Mouse (Mus musculus): ENCODE results near the gene Ccl26. TPM values are rescaled to one million over a fixed set of nuclear protein-coding genes. Genes with fewer than 3 reads are reported as not detected.

Gene Ccl26
- total RNA-seq, 4 experiments from 2014 or later, result not detected

DNA sequence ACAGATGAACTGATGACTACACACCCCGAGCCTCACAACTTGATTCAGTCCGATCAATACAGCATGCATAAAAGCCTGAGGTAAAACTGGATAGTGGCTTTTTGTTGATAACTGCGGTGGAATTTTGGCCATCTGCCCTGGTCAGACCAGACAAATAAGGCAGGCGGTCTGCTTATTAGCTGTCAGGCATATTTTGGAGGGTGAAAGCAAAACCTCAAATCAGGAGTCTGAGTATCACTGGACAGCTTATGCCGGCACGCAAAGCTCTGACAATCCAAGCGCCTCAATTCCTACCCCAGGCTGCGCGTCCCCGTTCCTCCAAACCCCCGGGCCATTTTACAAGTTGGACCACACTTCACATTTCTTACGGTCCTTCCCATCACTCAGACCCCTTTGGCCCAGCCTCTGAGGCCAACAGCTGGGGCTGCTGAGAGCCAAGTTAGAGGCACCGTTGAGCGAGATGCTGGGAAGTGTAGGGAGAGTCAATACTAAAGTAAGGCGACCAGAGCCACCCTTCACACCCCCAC, 19.3 kb downstream of the Ccl26 start:
- DNase-seq (ENCODE audit: low spot score in 2 of 2), result peak in 1 of 2 experiments; percentile 13

DNA sequence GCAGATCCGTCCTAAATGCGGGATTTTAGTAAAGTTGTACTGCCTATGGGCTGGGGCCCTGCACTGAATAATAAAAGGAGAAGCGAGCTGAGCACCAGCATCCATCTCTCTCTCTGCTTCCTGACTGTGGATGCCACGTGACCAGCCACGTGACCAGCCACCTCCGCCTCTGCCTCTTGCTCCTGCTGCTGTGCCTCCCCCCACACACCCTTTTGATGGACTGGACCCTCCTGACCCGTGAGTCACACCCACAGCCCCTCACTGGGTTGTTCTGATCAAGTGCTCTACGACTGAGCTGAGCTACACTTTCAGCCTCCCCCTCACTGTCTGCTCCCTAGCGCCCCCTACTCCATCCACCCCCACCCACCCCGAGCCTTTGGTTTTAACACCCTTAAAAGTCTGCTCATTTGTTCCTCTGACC, 25.6 kb downstream of the Ccl26 start:
- DNase-seq (ENCODE audit: low spot score in 2 of 2), result no peak

DNA sequence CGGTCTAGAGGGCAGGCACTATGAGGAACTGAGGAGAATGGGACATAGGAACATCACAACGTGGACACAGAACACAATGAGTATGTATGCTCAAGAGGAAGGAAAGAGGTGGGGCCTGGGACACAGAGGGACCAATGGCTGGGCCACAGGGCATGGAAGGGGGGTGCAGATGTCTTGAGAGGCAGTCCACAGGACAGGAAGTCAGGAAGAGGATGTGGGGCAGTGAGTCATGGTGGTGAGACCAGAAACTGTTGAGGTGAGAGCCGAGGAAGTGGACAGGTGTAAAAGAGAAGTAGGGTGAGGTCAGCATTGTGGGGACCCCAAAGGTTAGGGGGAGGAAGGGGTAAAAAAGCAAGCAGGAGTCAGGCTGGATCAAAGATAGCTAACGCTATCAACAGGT, 26.0 kb downstream of the Ccl26 start:
- DNase-seq (ENCODE audit: low spot score in 2 of 2), result no peak

DNA sequence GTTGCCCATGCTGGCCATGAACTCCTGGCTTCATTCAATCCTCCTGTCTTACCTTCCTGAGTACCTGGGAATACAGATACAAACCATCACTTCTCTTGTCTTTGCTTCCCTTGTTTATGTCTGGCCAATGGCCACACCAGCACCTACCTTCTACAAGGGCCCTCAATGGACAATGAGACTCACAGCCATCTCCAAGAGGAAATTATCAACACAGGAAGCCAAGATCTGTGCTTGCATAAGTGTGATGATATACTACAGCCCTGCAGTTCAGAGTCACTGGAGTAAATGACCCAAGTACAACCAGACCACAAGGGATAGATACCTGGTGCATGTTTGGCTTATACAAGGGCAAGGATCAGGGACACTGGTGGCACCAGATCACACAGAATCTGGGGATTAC, 27.5 kb downstream of the Ccl26 start:
- DNase-seq (ENCODE audit: low spot score in 2 of 2), result no peak

DNA sequence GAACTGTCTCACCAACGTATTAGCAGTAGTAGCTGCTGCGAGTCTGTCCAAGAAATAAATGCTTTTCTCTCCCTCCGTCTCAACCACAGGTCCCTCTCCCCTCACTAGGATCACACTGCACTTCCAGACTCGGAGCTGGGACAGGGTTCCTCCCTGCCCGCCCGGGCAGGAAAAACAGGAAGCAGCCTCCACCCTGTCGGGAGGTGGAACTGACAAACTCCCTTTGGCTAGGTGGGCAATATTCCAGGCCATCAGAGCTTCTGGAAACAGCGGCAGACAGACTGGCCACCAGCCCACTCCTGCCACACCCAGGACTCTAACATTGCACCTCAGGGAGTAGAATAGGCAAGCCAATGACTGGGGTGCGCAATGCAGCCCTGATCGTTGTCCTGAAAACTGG, 29.9 kb downstream of the Ccl26 start:
- DNase-seq (ENCODE audit: low spot score in 2 of 2), result peak; percentile 41 to 63

DNA sequence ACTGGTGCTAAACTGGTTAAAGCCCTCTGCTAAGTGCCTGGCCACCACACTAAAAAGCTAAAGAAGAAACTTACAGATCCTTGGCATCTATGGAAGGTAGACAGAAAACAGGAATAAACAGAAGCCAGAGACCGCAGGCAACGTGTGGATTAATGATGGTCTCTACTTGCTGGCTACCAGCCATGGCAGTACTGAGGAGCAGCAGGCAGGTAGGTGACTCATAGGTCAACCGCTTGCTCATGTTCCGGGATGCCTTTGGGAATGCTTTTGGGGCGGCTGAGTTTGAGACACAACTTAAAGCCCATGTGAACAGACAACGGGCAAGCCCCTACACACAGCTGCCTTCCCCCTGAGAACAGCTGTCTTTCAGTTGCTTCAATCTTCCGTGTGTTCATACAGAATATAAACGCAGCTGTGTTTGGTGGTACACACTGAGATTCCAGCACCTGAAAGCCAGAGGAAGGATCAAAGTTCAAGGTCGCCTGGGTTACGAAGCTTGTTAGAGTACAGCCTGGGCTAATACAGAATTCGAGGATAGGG, 32.0 kb downstream of the Ccl26 start:
- DNase-seq (ENCODE audit: low spot score in 2 of 2), result no peak

DNA sequence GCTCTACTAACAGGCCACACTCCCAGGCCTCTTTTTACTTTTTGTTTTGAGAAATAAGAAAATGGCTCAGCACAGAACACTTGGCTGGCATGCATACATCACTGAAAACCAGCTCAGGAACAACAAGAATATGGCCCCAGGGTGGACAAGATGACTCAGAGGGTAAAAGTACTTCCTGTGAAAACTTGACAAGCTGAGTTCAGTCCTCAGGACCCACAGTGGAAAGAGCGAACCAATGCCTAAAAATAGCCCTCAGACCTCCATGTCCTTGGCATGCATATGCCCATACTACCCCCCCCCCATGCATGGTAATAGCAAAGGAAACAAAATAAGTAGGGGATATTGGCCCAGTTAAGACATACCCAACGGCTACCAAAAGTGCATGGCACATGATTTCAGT, 33.4 kb downstream of the Ccl26 start:
- DNase-seq (ENCODE audit: low spot score in 2 of 2), result no peak

DNA sequence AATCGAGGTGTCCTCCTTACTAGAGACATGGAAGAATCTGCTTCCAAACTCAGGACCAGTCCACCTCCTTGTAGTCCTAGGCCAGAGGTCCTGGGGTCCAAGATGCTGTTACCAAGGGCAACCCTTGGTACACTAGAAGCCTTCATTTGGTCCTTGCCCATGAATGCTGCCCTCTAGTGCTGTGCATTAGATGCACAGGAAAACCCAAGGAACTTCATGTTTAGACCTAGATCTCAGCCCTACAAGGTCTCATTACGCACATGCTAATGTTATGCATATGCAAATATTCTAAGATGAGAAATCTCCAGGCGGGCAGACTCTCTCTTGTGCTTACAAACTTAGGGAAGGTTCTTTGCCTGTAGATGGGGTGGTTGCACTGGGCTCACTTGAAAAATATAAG, 34.1 kb downstream of the Ccl26 start:
- no peak for DNase-seq (ENCODE audit: low spot score in 2 of 2)

DNA sequence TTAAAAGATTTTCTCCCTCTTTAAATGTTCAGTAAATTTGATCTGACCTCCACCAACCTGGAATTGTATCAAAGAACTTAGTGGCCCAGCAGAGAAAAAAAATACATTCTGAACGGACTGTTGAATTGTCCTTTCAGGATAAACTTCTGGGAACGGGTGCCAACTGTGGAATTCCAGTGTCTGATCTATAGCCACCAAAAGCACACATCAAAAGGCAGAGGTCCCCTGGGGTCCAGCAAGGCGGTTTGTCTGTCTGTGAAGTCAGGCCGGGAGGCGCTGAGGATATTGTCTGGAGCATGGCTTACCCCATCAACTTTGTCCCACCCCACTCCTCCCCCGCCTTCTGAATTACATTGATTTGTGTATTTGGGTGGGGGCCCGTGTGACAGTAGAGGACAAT, 35.4 kb downstream of the Ccl26 start:
- DNase-seq (ENCODE audit: low spot score in 2 of 2), result no peak

DNA sequence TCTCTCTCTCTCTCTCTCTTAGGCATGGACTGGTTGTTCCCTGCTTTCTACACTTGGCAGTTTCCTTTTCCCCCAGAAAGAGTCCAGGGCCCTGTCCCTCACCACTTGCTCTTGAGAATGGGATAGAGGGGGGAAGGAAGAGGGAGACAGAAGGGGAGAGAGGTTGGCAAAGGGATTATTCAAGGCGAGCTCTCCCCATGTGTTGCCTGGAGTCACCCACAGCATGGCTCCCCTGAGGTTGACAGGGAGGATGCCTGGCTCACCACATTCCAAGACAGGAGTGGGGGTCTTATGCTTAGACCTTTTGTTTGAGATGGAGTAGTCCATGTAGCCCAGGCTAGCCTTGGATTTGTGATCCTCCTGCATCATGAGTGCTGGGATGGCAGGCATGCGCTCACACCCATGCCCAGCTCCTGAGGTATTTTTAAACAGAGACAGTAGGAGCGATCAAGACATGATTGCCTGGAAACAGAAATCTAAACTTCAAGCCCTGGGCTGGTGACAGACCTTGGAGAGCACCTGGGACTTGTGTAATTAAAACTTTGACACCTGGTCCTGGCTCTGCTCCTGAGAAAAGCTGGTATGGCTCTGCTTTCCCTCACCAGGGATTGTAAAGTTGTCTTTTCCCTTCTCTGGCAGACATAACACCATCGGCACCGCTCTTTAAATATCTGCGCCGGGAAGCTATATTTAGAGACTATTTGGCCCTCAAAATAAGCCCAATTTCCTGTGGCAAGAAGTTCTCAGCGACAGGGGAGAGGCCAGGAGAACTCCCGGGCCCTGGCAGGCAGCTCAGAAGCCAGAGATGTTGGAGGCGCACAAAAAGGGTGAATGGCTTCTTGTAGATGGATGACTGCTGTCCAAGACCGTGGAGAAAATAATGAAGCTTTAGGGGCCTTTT, 38.5 kb downstream of the Ccl26 start:
- peak; percentile 25 to 44 for DNase-seq (ENCODE audit: low spot score in 2 of 2)

DNA sequence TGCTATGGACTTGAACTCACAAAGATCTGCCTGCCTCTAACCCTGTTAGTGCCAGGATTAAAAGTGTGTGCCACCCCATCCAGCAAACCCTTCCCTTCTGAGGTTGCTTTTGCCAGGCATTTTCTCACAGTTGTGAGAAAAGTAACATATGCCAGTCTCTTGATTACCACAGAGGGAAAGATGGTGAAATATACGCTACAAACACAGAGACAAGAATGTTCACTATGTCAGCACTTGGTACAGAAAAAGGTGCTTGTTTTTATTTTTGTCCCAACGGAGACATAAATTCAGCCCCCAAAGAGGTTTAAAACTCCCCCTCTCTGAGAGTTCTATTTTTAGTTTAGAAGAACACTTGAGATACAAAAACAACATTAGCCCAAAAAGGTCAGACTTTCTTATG, 39.3 kb downstream of the Ccl26 start:
- DNase-seq (ENCODE audit: low spot score in 2 of 2), result no peak

DNA sequence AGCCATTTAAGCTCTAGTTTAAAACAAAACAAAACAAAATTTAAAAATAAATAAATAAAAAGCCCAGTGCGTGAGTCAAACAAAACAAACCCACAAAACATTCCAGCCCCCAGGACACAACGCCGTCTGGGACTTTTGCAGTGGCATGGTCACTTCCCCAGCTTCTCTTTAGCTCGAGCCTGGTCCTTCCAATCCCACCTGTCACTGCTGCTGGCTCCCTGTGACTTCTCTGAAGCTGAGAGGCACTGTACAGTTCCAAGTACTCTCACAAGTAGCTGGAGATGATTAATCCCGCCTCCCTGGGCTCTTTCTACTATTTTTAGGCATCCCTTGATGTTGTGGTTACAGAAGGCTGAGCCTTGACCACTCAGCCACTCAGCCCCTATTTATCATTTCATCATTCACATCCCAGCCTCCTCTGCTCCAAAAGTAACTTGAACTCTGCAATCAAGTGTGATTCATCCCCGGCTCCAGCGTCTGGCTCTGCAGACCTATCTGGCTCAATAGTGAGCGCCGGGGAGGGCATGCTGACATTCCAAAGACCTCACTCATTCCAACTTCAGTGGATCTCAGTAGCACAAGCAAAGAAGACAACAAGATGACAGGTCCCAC, 41.2 kb downstream of the Ccl26 start:
- peak in 1 of 2 experiments; percentile 47 for DNase-seq (ENCODE audit: low spot score in 2 of 2)

DNA sequence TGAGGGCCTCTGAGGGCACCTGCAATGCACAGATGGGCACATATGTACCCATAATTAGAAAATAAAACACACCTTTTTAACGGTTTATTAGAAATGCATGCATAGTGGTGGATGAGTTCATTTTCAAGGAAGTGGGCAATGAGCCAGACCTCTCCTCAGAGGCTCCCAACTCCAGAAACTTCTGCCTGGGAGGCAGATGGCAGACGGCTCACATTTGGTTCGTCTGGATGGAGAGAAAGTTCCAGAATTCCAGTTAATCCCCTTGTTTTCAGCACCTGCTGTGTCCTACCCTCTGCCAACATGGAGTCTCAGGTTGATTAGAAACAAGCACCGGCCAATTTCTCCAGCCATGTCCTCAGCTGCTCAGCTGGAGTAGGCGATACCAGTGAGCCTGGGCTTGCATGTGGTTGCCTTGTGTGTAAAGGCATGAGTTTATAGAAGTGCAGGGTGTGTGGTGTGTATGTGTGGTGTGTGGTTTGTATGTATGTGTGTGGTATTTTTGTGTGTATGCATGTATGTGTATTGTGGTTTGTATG, 46.0 kb downstream of the Ccl26 start:
- no peak for DNase-seq (ENCODE audit: low spot score in 2 of 2)

DNA sequence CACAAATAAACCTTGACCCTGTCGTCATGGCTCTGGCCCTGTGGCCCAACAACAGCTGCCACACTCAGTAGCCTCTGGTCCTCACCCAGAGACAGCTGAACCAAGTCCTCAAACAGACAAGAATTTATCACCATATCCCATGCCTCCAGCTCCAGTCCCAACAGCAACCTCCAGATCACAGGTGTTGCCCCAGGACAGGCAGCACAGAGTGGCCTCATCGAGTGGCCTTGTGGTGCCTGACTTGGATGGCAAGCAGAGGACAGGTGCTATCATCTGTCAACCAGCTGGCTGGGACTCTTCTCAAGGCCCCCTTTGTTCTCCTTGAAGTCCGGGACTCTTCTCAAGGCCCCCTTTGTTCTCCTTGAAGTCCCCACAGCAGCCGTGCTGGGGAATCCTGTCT, 50.2 kb downstream of the Ccl26 start:
- DNase-seq (ENCODE audit: low spot score in 2 of 2), result no peak

DNA sequence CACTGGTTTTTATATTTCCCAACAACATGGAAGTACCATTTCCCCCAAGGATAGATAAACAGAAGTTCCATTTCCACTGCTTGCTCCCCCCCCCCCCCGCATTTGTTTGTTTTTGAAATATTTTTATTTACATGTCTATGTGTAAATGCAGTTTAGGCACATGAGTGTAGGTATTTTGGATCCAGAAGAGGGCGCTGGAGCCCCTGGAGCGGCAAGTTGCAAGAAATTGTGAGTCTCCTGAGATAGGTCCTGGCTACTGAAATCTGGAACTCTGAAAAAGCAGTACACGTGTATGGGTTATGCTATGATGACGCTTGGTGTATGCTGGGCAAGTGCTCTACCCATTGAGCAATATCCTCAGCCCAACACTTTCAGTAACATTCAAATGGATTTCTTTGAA, 52.3 kb downstream of the Ccl26 start:
- DNase-seq (ENCODE audit: low spot score in 2 of 2), result no peak

Other genes with a start within 250 kb of the Ccl26 start
- gene Fkbp6, start 213.5 kb downstream of the Ccl26 start, total RNA-seq (2022), result not detected
- gene Trim50, start 210.3 kb downstream of the Ccl26 start, total RNA-seq (2022), result not detected
- gene Nsun5, start 193.6 kb downstream of the Ccl26 start, total RNA-seq (2022), result 10 to 100 TPM in 1 of 4 experiments, 1 to 10 TPM in 3; 6.3 to 11.0 (median 8.0) TPM
- gene Pom121, start 169.0 kb downstream of the Ccl26 start, total RNA-seq (2022), result 10 to 100 TPM in 2 of 4 experiments, 1 to 10 TPM in 2; 8.9 to 11.0 (median 10.1) TPM
- gene Hip1, start 18.4 kb downstream of the Ccl26 start, total RNA-seq (2022), result 10 to 100 TPM; 14.7 to 17.2 (median 16.0) TPM
- gene Ccl24, start 9.5 kb upstream of the Ccl26 start, total RNA-seq (2022), result 1 to 10 TPM in 2 of 4 experiments, under 1 TPM in 1, not detected in 1; 0.44 to 2.6 (median 1.2) TPM
- gene Rhbdd2, start 69.0 kb upstream of the Ccl26 start, total RNA-seq (2022), result 10 to 100 TPM; 10.3 to 14.7 (median 13.5) TPM
- 10 to 100 TPM; 32.8 to 36.4 (median 35.9) TPM for gene Por, start 106.5 kb upstream of the Ccl26 start, total RNA-seq (2022)
- gene Tmem120a, start 180.9 kb upstream of the Ccl26 start, total RNA-seq (2022), result 10 to 100 TPM in 1 of 4 experiments, 1 to 10 TPM in 3; 7.9 to 12.3 (median 8.9) TPM
- gene Styxl1, start 214.8 kb upstream of the Ccl26 start, total RNA-seq (2022), result not detected
- 100 to 1,000 TPM; 825 to 986 (median 954) TPM for gene Mdh2, start 214.9 kb upstream of the Ccl26 start, total RNA-seq (2022)
- not detected for gene Srrm3, start 243.3 kb upstream of the Ccl26 start, total RNA-seq (2022)

Data from gastrocnemius, adult 8-10 months (tissue).